Mouse (Mus musculus) lung, postnatal 0 days (tissue): ENCODE measurements around the gene Ift140. TPM values are rescaled to one million over a fixed set of nuclear protein-coding genes. Genes with fewer than 3 reads are reported as not detected.

ENCODE experiments used
- ATAC-seq: fragments of 200-750 bp; cut with Nextera tagmentation; 2 replicates; pipeline ENCODE4 v1.8.0; 2017; ENCODE audit warnings: moderate library complexity
- DNase-seq: peaks from one replicate; pipeline ENCODE4 v3.0.0-alpha.2; 2016; ENCODE audit warnings: low spot score
- H3K27ac ChIP-seq: fragments of 300-500 bp; sonication (generic); 2 replicates; pipeline ENCODE4 v1.5.1; 2014; ENCODE audit warnings: antibody characterized with exemption, mild to moderate bottlenecking, low read length, mixed read lengths
- H3K27me3 ChIP-seq: fragments of 300-500 bp; sonication (generic); replicated peaks from 2 replicates; pipeline ENCODE4 v1.6.1; 2014; ENCODE audit warnings: low read length, mixed read lengths; ENCODE audit not compliant: insufficient read depth
- H3K36me3 ChIP-seq: fragments of 300-500 bp; sonication (generic); 2 replicates; pipeline ENCODE4 v1.6.1; 2014; ENCODE audit warnings: low read length, mixed read lengths; ENCODE audit not compliant: insufficient read depth
- H3K4me1 ChIP-seq: fragments of 300-500 bp; sonication (generic); 2 replicates; pipeline ENCODE4 v1.6.1; 2014; ENCODE audit warnings: antibody characterized with exemption, low read depth, low read length, mixed read lengths; ENCODE audit not compliant: insufficient read depth
- H3K4me2 ChIP-seq: fragments of 300-500 bp; sonication (generic); replicated peaks from 2 replicates; pipeline ENCODE4 v1.6.1; 2014; ENCODE audit warnings: low read depth, mild to moderate bottlenecking, low read length, moderate library complexity, mixed read lengths
- H3K4me3 ChIP-seq: fragments of 300-500 bp; sonication (generic); 2 replicates; pipeline ENCODE4 v1.5.1; 2014; ENCODE audit warnings: low read depth, low read length
- H3K9ac ChIP-seq: fragments of 300-500 bp; sonication (generic); replicated peaks from 2 replicates; pipeline ENCODE4 v1.6.1; 2014; ENCODE audit warnings: low read depth, mild to moderate bottlenecking
- H3K9me3 ChIP-seq: fragments of 300-500 bp; sonication (generic); 2 replicates; pipeline ENCODE4 v1.6.1; 2016; ENCODE audit warnings: low read length, mixed read lengths
- CTCF ChIP-seq: IDR thresholded peaks from 2 replicates; pipeline ENCODE4 v1.5.1; 2016; ENCODE audit warnings: antibody characterized with exemption, mild to moderate bottlenecking
- EP300 ChIP-seq: IDR thresholded peaks from 2 replicates; pipeline ENCODE4 v1.6.1; 2016; ENCODE audit warnings: antibody characterized with exemption, mild to moderate bottlenecking, control low read depth
- WGBS: fragments of 180-500 bp; shearing (Covaris S2); extraction: QIAGEN DNeasy Blood & Tissue Kit; methylation state at CpG from one replicate; pipeline ENCODE4 v1.1.7; 2014; 5-methylcytosine and 5-hydroxymethylcytosine counted together
- polyA plus RNA-seq: library from polyadenylated mRNA; unstranded; fragments of >200 nt; fragmentation: Nextera tagmentation; extraction: Ambion mirVana; gene quantifications from 2 replicates; pipeline ENCODE4 v1.2.1, GENCODE M21; 2015

Ift140 gene
- polyA plus RNA-seq, 1 experiment from 2014 or later, result 6.8 TPM

GRCm38 (mm10) chr17:25133275-25133698 lies 117.4 kb downstream of the Ift140 start, which contains the start of gene Clcn7:
Gene Clcn7, plus strand, starts transcription at chr17:25133391.
- Histone ChIP-seq H3K36me3 (no peaks in the 10 kb centered on the region), H3K27me3 (no peaks in the 10 kb centered on the region), H3K27ac (peak within 1 kb of the TSS; percentile 62), H3K4me3 (peak within 1 kb of the TSS; percentile 98), H3K4me1 (peaks cover 5% of the 10 kb centered on the region), H3K9ac (peak within 1 kb of the TSS; percentile 82), H3K4me2 (peak within 1 kb of the TSS; percentile 71), H3K9me3 (no peaks in the 10 kb centered on the region)
- DNase-seq (peak; percentile 96), ATAC-seq (peak; percentile 95)
- WGBS, result under 1% methylated on average over 39 of the region's 40 CpGs
- TF ChIP-seq CTCF (no peak), EP300 (no peak)

GRCm38 (mm10) chr17:25135622-25136021 lies 119.7 kb downstream of the Ift140 start:
- Histone ChIP-seq H3K4me1 (peaks cover 5% of the 10 kb centered on the region), H3K9me3 (no peaks in the 10 kb centered on the region), H3K36me3 (no peaks in the 10 kb centered on the region), H3K4me2 (no peak overlapping the region), H3K27ac (no peak overlapping the region), H3K27me3 (no peaks in the 10 kb centered on the region), H3K9ac (no peak overlapping the region), H3K4me3 (no peak overlapping the region)
- WGBS, result 81% methylated on average over 6 of the region's 6 CpGs
- DNase-seq (no peak), ATAC-seq (no peak)
- TF ChIP-seq EP300 (no peak), CTCF (no peak)

GRCm38 (mm10) chr17:25138803-25139202 lies 122.9 kb downstream of the Ift140 start:
- WGBS, result 94% methylated on average over 1 of the region's 1 CpGs
- ATAC-seq (no peak), DNase-seq (no peak)

GRCm38 (mm10) chr17:25139960-25140359 lies 124.1 kb downstream of the Ift140 start:
- no peaks in the 10 kb centered on the region for H3K27me3 ChIP-seq
- no peak overlapping the region for H3K27ac ChIP-seq
- H3K4me3 ChIP-seq, result no peak overlapping the region
- H3K9me3 ChIP-seq, result no peaks in the 10 kb centered on the region
- no peaks in the 10 kb centered on the region for H3K36me3 ChIP-seq
- DNase-seq, result no peak
- no peak for ATAC-seq
- TF ChIP-seq CTCF (peak; percentile 60), EP300 (no peak)
- no peak overlapping the region for H3K4me2 ChIP-seq
- WGBS, result 58% methylated on average over 4 of the region's 4 CpGs
- no peaks in the 10 kb centered on the region for H3K4me1 ChIP-seq
- no peak overlapping the region for H3K9ac ChIP-seq

More at GRCm38 (mm10) chr17:25138803-25139202, 122.9 kb downstream of the Ift140 start:
- H3K4me3 ChIP-seq, result no peak overlapping the region
- TF ChIP-seq EP300 (no peak), CTCF (no peak)
- H3K4me2 ChIP-seq, result no peak overlapping the region
- H3K4me1 ChIP-seq, result peaks cover 4% of the 10 kb centered on the region
- H3K27ac ChIP-seq, result no peak overlapping the region
- no peaks in the 10 kb centered on the region for H3K9me3 ChIP-seq
- no peaks in the 10 kb centered on the region for H3K36me3 ChIP-seq
- no peak overlapping the region for H3K9ac ChIP-seq
- no peaks in the 10 kb centered on the region for H3K27me3 ChIP-seq

Other genes starting within 250 kb of the Ift140 start
- 0.11 TPM in 1 of 2 replicates, not detected in the other for gene Meiob, start 211.8 kb upstream of the Ift140 start, polyA plus RNA-seq
- 54.5 and 56.8 TPM in 2 replicates for gene Hagh, start 175.9 kb upstream of the Ift140 start, polyA plus RNA-seq
- 16.7 and 18.3 TPM in 2 replicates for gene Fahd1, start 165.7 kb upstream of the Ift140 start, polyA plus RNA-seq
- gene Igfals, start 150.1 kb upstream of the Ift140 start, polyA plus RNA-seq, result 4.5 and 4.8 TPM in 2 replicates
- 41.3 and 51.3 TPM in 2 replicates for gene Nubp2, start 129.7 kb upstream of the Ift140 start, polyA plus RNA-seq
- gene Spsb3, start 129.4 kb upstream of the Ift140 start, polyA plus RNA-seq, result 40.2 and 45.4 TPM in 2 replicates
- 17.3 and 17.5 TPM in 2 replicates for gene Eme2, start 121.0 kb upstream of the Ift140 start, polyA plus RNA-seq
- 81.6 and 90.7 TPM in 2 replicates for gene Mrps34, start 121.0 kb upstream of the Ift140 start, polyA plus RNA-seq
- 44.3 and 44.7 TPM in 2 replicates for gene Nme3, start 119.6 kb upstream of the Ift140 start, polyA plus RNA-seq
- gene Mapk8ip3, start 79.1 kb upstream of the Ift140 start, polyA plus RNA-seq, result 9.7 and 11.1 TPM in 2 replicates
- 21.9 and 27.1 TPM in 2 replicates for gene Jpt2, start 55.4 kb upstream of the Ift140 start, polyA plus RNA-seq
- 3.3 TPM in 2 replicates for gene Cramp1l, start 297 bp upstream of the Ift140 start, polyA plus RNA-seq
- gene Tmem204, start 67.5 kb downstream of the Ift140 start, polyA plus RNA-seq, result 186 and 218 TPM in 2 replicates
- gene Telo2, start 99.9 kb downstream of the Ift140 start, polyA plus RNA-seq, result 13.7 and 13.9 TPM in 2 replicates
- gene Ptx4, start 104.7 kb downstream of the Ift140 start, polyA plus RNA-seq, result 0.25 and 0.32 TPM in 2 replicates
- gene Clcn7, start 117.3 kb downstream of the Ift140 start, polyA plus RNA-seq, result 18.0 and 19.2 TPM in 2 replicates
- 0.51 and 0.77 TPM in 2 replicates for gene Ccdc154, start 146.4 kb downstream of the Ift140 start, polyA plus RNA-seq
- 5.9 and 6.4 TPM in 2 replicates for gene Gm38655, start 159.4 kb downstream of the Ift140 start, polyA plus RNA-seq
- 18.5 and 19.5 TPM in 2 replicates for gene BC003965, start 168.5 kb downstream of the Ift140 start, polyA plus RNA-seq
- 7.0 and 7.8 TPM in 2 replicates for gene Unkl, start 172.3 kb downstream of the Ift140 start, polyA plus RNA-seq
- gene Gnptg, start 224.0 kb downstream of the Ift140 start, polyA plus RNA-seq, result 68.3 and 74.5 TPM in 2 replicates
- gene Tsr3, start 224.1 kb downstream of the Ift140 start, polyA plus RNA-seq, result 33.0 and 37.2 TPM in 2 replicates
- 2.6 and 2.8 TPM in 2 replicates for gene Baiap3, start 240.3 kb downstream of the Ift140 start, polyA plus RNA-seq